Mouse (Mus musculus): ENCODE results near the gene Prss27. TPM values are rescaled to one million over a fixed set of nuclear protein-coding genes. Genes with fewer than 3 reads are reported as not detected.

The Prss27 gene
- polyA plus RNA-seq, 1 experiment from 2014 or later, result 0.11 TPM

- DNase-seq (ENCODE audit: extremely low spot score, low spot score), result no peak
- H3K27ac ChIP-seq, result no peak overlapping the region
- 68% methylated on average over 5 of the region's 5 CpGs for WGBS
Measured at GRCm38 (mm10) chr17:24044482-24044881, 6.5 kb downstream of the Prss27 start.

GRCm38 (mm10) chr17:24045608-24046007 is 7.7 kb downstream of the Prss27 start:
- Histone ChIP-seq H3K4me1 (no peaks in the 10 kb centered on the region), H3K27me3 (ENCODE audit: poor library complexity, severe bottlenecking) (no peaks in the 10 kb centered on the region), H3K9me3 (no peaks in the 10 kb centered on the region), H3K4me3 (no peak overlapping the region), H3K27ac (no peak overlapping the region), H3K36me3 (replicated peaks) (peaks cover 43% of the 10 kb centered on the region)
- WGBS, result 88% methylated on average over 10 of the region's 10 CpGs
- DNase-seq (ENCODE audit: extremely low spot score, low spot score), result no peak

More at GRCm38 (mm10) chr17:24044482-24044881, 6.5 kb downstream of the Prss27 start:
- Histone ChIP-seq H3K9me3 (no peaks in the 10 kb centered on the region), H3K4me1 (no peaks in the 10 kb centered on the region), H3K36me3 (replicated peaks) (peaks cover 32% of the 10 kb centered on the region), H3K27me3 (ENCODE audit: poor library complexity, severe bottlenecking) (no peaks in the 10 kb centered on the region), H3K4me3 (no peak overlapping the region)

GRCm38 (mm10) chr17:24046026-24046425 is 8.1 kb downstream of the Prss27 start:
- Histone ChIP-seq H3K4me1 (no peaks in the 10 kb centered on the region), H3K36me3 (replicated peaks) (peaks cover 47% of the 10 kb centered on the region), H3K4me3 (no peak overlapping the region), H3K9me3 (no peaks in the 10 kb centered on the region), H3K27me3 (ENCODE audit: poor library complexity, severe bottlenecking) (no peaks in the 10 kb centered on the region), H3K27ac (no peak overlapping the region)
- DNase-seq (ENCODE audit: extremely low spot score, low spot score), result no peak
- WGBS, result 56% methylated on average over 5 of the region's 5 CpGs

GRCm38 (mm10) chr17:24048053-24048452 is 10.1 kb downstream of the Prss27 start:
- H3K27ac ChIP-seq, result no peak overlapping the region
- peaks cover 66% of the 10 kb centered on the region for H3K36me3 ChIP-seq (replicated peaks)
- H3K4me1 ChIP-seq, result no peaks in the 10 kb centered on the region
- no peak overlapping the region for H3K4me3 ChIP-seq
- no peak for DNase-seq (ENCODE audit: extremely low spot score, low spot score)
- no peaks in the 10 kb centered on the region for H3K9me3 ChIP-seq
- WGBS, result 93% methylated on average over 5 of the region's 5 CpGs
- H3K27me3 ChIP-seq (ENCODE audit: poor library complexity, severe bottlenecking), result no peaks in the 10 kb centered on the region

GRCm38 (mm10) chr17:24049008-24049407 is 11.1 kb downstream of the Prss27 start:
- peaks cover 75% of the 10 kb centered on the region for H3K36me3 ChIP-seq (replicated peaks)
- WGBS, result 96% methylated on average over 8 of the region's 8 CpGs

GRCm38 (mm10) chr17:24056636-24057625 is 19.0 kb downstream of the Prss27 start:
- no peak overlapping the region for H3K27ac ChIP-seq

More at GRCm38 (mm10) chr17:24049008-24049407, 11.1 kb downstream of the Prss27 start:
- DNase-seq (ENCODE audit: extremely low spot score, low spot score), result no peak
- Histone ChIP-seq H3K4me1 (no peaks in the 10 kb centered on the region), H3K27me3 (ENCODE audit: poor library complexity, severe bottlenecking) (no peaks in the 10 kb centered on the region), H3K9me3 (no peaks in the 10 kb centered on the region), H3K4me3 (no peak overlapping the region), H3K27ac (no peak overlapping the region)

GRCm38 (mm10) chr17:24057730-24058245 is 19.8 kb downstream of the Prss27 start:
- H3K27ac ChIP-seq, result no peak overlapping the region
- H3K4me1 ChIP-seq, result no peaks in the 10 kb centered on the region
- 88% methylated on average over 5 of the region's 5 CpGs for WGBS
- H3K9me3 ChIP-seq, result no peaks in the 10 kb centered on the region
- H3K27me3 ChIP-seq (ENCODE audit: poor library complexity, severe bottlenecking), result no peaks in the 10 kb centered on the region
- H3K36me3 ChIP-seq (replicated peaks), result peaks cover 95% of the 10 kb centered on the region
- no peak overlapping the region for H3K4me3 ChIP-seq
- no peak for DNase-seq (ENCODE audit: extremely low spot score, low spot score)

More at GRCm38 (mm10) chr17:24056636-24057625, 19.0 kb downstream of the Prss27 start:
- WGBS, result 93% methylated on average over 14 of the region's 14 CpGs
- no peaks in the 10 kb centered on the region for H3K9me3 ChIP-seq
- no peaks in the 10 kb centered on the region for H3K4me1 ChIP-seq
- no peaks in the 10 kb centered on the region for H3K27me3 ChIP-seq (ENCODE audit: poor library complexity, severe bottlenecking)
- peaks cover 95% of the 10 kb centered on the region for H3K36me3 ChIP-seq (replicated peaks)
- DNase-seq (ENCODE audit: extremely low spot score, low spot score), result no peak
- no peak overlapping the region for H3K4me3 ChIP-seq

GRCm38 (mm10) chr17:24062459-24063155 is 24.7 kb downstream of the Prss27 start:
- WGBS, result 80% methylated on average over 4 of the region's 4 CpGs
- no peak overlapping the region for H3K4me3 ChIP-seq
- H3K36me3 ChIP-seq (replicated peaks), result peaks cover 85% of the 10 kb centered on the region
- no peak overlapping the region for H3K27ac ChIP-seq
- no peaks in the 10 kb centered on the region for H3K9me3 ChIP-seq
- DNase-seq (ENCODE audit: extremely low spot score, low spot score), result no peak
- no peaks in the 10 kb centered on the region for H3K27me3 ChIP-seq (ENCODE audit: poor library complexity, severe bottlenecking)
- H3K4me1 ChIP-seq, result no peaks in the 10 kb centered on the region

GRCm38 (mm10) chr17:24068271-24068670 is 30.3 kb downstream of the Prss27 start:
- DNase-seq (ENCODE audit: extremely low spot score, low spot score), result no peak
- no peaks in the 10 kb centered on the region for H3K9me3 ChIP-seq
- peaks cover 57% of the 10 kb centered on the region for H3K36me3 ChIP-seq (replicated peaks)
- 85% methylated on average over 5 of the region's 5 CpGs for WGBS
- no peak overlapping the region for H3K27ac ChIP-seq
- no peak overlapping the region for H3K4me3 ChIP-seq
- H3K27me3 ChIP-seq (ENCODE audit: poor library complexity, severe bottlenecking), result no peaks in the 10 kb centered on the region
- H3K4me1 ChIP-seq, result peaks cover 15% of the 10 kb centered on the region

- Histone ChIP-seq H3K9me3 (no peaks in the 10 kb centered on the region), H3K4me3 (no peak overlapping the region), H3K27me3 (ENCODE audit: poor library complexity, severe bottlenecking) (no peaks in the 10 kb centered on the region), H3K36me3 (replicated peaks) (peaks cover 48% of the 10 kb centered on the region), H3K4me1 (peaks cover 15% of the 10 kb centered on the region), H3K27ac (no peak overlapping the region)
- 94% methylated on average over 3 of the region's 3 CpGs for WGBS
- no peak for DNase-seq (ENCODE audit: extremely low spot score, low spot score)
Measured at GRCm38 (mm10) chr17:24069531-24069930, 31.6 kb downstream of the Prss27 start.

- H3K27me3 ChIP-seq (ENCODE audit: poor library complexity, severe bottlenecking), result no peaks in the 10 kb centered on the region
- H3K4me3 ChIP-seq, result peak within 1 kb of the TSS; percentile 98
- H3K36me3 ChIP-seq (replicated peaks), result peaks cover 33% of the 10 kb centered on the region
- H3K4me1 ChIP-seq, result peaks cover 15% of the 10 kb centered on the region
- under 1% methylated on average over 62 of the region's 62 CpGs for WGBS
- DNase-seq (ENCODE audit: extremely low spot score, low spot score), result peak; percentile 96
- H3K27ac ChIP-seq, result peak within 1 kb of the TSS; percentile 95
- H3K9me3 ChIP-seq, result no peaks in the 10 kb centered on the region
Measured at GRCm38 (mm10) chr17:24072919-24073696, 35.2 kb downstream of the Prss27 start, which contains the start of gene Kctd5. Gene Kctd5 (minus strand): TSS chr17:24073485.

- Histone ChIP-seq H3K27me3 (ENCODE audit: poor library complexity, severe bottlenecking) (no peaks in the 10 kb centered on the region), H3K4me3 (no peak overlapping the region), H3K9me3 (no peaks in the 10 kb centered on the region), H3K36me3 (replicated peaks) (peaks cover 44% of the 10 kb centered on the region), H3K27ac (no peak overlapping the region), H3K4me1 (peaks cover 6% of the 10 kb centered on the region)
- no peak for DNase-seq (ENCODE audit: extremely low spot score, low spot score)
- WGBS, result 92% methylated on average over 2 of the region's 2 CpGs
Measured at GRCm38 (mm10) chr17:24077101-24077500, 39.2 kb downstream of the Prss27 start.

Measured in forebrain, embryonic 10.5 days (tissue).